Mouse (Mus musculus): ENCODE data around the gene Gm10720.
"Not testable (repeated sequence)": the region's sequence is repeated elsewhere in the genome, so short reads cannot be mapped to it uniquely, and the experiment has no call there.

DNA sequence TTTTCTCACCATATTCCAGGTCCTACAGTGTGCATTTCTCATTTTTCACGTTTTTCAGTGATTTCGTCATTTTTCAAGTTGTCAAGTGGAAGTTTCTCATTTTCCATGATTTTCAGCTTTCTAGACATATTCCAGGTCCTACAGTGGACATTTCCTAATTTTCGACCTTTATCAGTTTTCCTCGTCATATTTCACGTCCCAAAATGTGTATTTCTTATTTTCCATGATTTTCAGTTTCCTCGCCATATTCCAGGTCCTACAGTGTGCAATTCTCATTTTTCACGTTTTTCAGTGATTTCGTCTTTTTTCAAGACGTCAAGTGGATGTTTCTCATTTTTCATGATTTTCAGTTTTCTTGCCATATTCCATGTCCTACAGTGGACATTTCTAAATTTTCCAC is 11.7 kb downstream of the Gm10720 start:
- not testable (repeated sequence) for TF ChIP-seq CTCF (IDR thresholded peaks at IDR 0.05; ENCODE audit: borderline replicate concordance, control insufficient read depth, extremely low read depth, insufficient read depth, low read length, poor library complexity); POLR2A (IDR thresholded peaks at IDR 0.05; ENCODE audit: control insufficient read depth, extremely low read depth, insufficient read depth, low read length, poor library complexity)
